Mouse (Mus musculus) olfactory bulb, adult 2 months (tissue): ENCODE data around the gene Hcn3. TPM values are rescaled to one million over a fixed set of nuclear protein-coding genes. Genes with fewer than 3 reads are reported as not detected.

Experiments
- H3K27ac ChIP-seq: fragments of 200-500 bp; 2 replicates; pipeline ENCODE4 v1.5.1; 2012; ENCODE audit warnings: low read depth, low read length; ENCODE audit not compliant: insufficient read depth
- H3K4me1 ChIP-seq: fragments of 200-500 bp; 2 replicates; pipeline ENCODE4 v1.6.1; 2012; ENCODE audit warnings: low read length; ENCODE audit not compliant: control insufficient read depth, insufficient read depth
- H3K4me3 ChIP-seq: fragments of 200-500 bp; 2 replicates; pipeline ENCODE4 v1.5.1; 2012; ENCODE audit warnings: mild to moderate bottlenecking, low read depth, low read length, moderate library complexity; ENCODE audit not compliant: insufficient read depth
- CTCF ChIP-seq: fragments of 200-500 bp; IDR thresholded peaks from 2 replicates; pipeline ENCODE4 v1.5.1; 2012; ENCODE audit warnings: low read depth, mild to moderate bottlenecking, low read length, moderate library complexity; ENCODE audit not compliant: insufficient read depth
- POLR2A ChIP-seq: fragments of 200-500 bp; IDR thresholded peaks from 2 replicates; pipeline ENCODE4 v1.6.1; 2012; ENCODE audit warnings: mild to moderate bottlenecking, low read depth, low read length, moderate library complexity; ENCODE audit not compliant: insufficient read depth
- WGBS: fragments of 180-500 bp; shearing (Covaris S2); methylation state at CpG from one replicate; pipeline ENCODE4 v1.1.7; 2018; 5-methylcytosine and 5-hydroxymethylcytosine counted together
- polyA plus RNA-seq: library from polyadenylated mRNA; stranded (reverse); fragments of >200 nt; gene quantifications from 2 replicates; pipeline ENCODE4 v1.2.4, GENCODE M21; 2012; ENCODE audit warnings: low replicate concordance; ENCODE audit not compliant: missing spikeins, insufficient read depth, insufficient read length

The Hcn3 gene
- polyA plus RNA-seq, 1 experiment, result not detected

DNA sequence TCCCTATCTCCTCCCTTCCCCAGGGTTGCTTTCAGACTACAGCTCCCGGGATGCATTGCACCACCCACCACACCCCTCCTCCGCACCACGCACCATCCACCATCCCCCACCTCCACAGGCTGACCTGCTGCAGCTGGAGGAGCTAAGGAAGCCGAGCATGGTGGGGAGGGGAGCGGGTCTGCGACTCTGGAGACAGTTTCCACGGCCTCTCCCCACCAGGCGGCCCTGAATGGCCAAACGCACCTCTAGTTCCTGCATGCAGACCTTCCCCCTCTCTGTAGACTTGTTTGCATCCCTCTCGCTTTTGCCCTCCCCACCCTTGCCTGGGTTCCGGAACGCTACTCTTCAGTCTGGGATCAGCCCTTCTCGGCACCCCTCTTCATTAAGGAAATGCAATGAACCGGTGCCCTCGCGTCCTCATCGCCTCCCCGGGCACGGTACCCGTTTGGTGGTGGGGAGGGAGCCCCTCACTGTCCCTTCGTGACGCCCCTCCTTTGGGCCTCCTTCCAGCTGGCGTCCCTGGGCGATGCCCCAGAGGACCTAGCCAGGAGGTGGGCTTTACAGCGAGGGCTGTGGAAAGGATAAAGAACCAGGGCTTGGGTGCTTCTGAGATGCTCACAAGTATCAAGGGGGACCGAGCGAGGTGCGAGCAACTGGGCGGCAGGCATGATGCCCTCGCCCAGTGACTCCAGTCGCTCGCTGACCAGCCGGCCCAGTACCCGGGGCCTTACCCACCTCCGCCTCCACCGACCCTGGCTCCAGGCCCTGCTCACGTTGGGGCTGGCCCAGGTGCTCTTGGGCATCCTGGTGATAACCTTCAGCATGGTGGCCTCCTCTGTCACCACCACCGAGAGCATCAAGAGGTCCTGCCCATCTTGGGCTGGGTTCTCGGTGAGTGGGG lies 23.3 kb upstream of the Hcn3 start, which contains the start of gene Fam189b:
TSS of gene Fam189b (plus strand) at position 86 of the 901 bp plus-strand sequence.
- Histone ChIP-seq H3K4me1 (peaks cover 26% of the 10 kb centered on the region), H3K4me3 (peak within 1 kb of the TSS; percentile 77), H3K27ac (peak within 1 kb of the TSS; percentile 69)
- TF ChIP-seq POLR2A, result peak; percentile 88
- no peak for TF ChIP-seq CTCF
- WGBS, result 3% methylated on average over 39 of the region's 39 CpGs

DNA sequence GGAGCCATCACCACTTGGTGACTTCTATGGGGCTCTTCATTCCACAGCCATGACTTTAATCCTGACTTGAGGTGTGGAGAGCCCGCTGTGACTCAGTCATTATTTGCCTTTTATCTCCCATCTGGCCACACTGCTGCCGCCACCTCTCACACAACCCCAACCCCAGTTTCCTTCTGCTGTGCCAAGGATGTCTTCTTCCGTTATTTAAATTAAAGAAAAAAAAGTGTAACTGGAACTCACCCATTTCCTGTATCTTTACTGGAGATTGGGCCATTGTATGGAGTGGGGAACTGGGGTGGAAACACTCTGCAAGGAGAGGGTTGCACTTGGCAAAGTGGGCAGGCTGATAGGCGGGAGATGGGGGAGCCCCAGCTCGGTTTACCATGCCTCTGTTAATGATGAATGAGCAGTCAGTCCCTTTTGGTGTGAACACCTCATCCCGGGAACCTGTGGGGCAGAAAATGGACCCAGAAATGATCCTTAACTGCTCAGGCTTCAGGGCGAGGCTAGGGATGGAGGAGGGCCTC lies 22.6 kb upstream of the Hcn3 start:
- no peak for TF ChIP-seq POLR2A
- no peak for TF ChIP-seq CTCF
- Histone ChIP-seq H3K27ac (no peak overlapping the region), H3K4me3 (no peak overlapping the region; the same call in 1 of the 2 replicates), H3K4me1 (peaks cover 22% of the 10 kb centered on the region)
- WGBS, result 47% methylated on average over 7 of the region's 7 CpGs

DNA sequence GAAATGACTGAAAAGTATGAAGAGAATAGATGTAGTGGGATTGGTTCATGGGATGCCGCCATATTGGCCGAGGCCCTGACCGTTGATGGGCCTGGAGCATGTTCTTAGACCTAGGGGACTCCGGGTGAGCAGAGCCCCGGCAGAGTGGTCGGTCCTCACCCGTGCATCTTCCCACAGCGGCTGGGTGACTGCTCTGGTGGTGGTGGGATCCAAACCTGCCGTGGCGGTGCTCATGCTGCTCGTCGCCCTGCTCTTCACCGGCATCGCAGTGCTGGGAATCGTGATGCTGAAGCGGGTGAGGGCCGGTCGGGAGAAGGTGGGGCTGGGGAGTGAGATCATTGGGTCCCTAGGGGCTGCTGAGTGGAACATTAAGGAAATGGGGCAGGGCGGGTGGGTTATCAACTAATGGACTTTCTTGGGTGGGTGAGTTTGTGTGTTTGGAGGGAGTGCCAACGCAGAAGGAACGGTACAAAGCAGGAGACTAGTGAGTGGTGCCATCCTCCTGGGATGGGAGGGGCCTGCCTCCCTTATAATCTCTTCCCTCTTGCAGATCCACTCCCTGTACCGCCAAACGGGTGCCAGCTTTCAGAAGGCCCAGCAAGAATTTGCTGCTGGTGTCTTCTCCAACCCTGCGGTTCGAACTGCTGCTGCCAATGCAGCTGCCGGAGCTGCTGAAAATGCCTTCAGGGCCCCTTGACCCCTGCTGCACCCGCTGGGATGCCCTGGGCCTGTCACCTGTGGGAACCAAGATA lies 21.9 kb upstream of the Hcn3 start:
- H3K27ac ChIP-seq, result no peak overlapping the region
- 92% methylated on average over 27 of the region's 27 CpGs for WGBS
- TF ChIP-seq CTCF, result no peak
- no peak overlapping the region for H3K4me3 ChIP-seq
- H3K4me1 ChIP-seq, result peaks cover 22% of the 10 kb centered on the region

DNA sequence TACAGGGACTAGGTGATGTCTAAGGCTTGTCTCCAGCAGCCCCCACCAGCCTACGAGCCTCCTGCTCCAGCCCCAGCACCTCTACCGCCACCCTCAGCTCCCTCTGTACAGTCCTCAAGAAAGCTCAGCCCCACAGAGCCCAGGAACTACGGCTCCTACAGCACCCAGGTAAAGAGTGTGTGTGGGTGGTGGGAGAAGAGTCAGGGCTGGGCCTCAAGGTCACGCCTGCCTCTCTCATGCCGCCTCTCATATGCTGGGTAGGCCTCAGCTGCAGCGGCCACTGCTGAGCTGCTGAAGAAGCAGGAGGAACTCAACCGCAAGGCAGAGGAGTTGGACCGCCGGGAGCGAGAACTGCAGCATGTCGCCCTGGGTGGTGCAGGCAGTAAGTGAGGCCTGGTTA lies 19.1 kb upstream of the Hcn3 start:
- WGBS, result 90% methylated on average over 11 of the region's 11 CpGs

DNA sequence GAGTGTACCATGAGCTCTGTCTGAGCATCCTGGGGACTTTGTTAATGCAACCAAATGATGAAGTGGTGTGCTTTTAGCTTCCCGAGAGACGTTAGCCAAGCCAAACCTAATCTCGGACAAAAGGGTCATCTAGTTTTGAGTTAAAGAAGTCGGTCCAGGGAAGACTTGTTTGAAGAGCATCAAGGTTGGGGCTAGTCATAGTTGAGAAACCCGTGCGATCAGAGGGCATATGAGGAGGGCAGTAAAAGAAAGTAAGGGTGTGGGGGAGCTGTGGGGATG lies 18.1 kb upstream of the Hcn3 start:
- H3K27ac ChIP-seq, result 0 out of 2 replicates have a peak overlapping the region, but pooled peaks have one; percentile 1
- TF ChIP-seq CTCF, result no peak
- TF ChIP-seq POLR2A, result no peak
- 6% methylated on average over 6 of the region's 6 CpGs for WGBS

More for the DNA sequence above, 19.1 kb upstream of the Hcn3 start:
- Histone ChIP-seq H3K27ac (no peak overlapping the region), H3K4me1 (peaks cover 9% of the 10 kb centered on the region; the same call in 1 of the 2 replicates), H3K4me3 (no peak overlapping the region)
- no peak for TF ChIP-seq POLR2A
- TF ChIP-seq CTCF, result no peak

DNA sequence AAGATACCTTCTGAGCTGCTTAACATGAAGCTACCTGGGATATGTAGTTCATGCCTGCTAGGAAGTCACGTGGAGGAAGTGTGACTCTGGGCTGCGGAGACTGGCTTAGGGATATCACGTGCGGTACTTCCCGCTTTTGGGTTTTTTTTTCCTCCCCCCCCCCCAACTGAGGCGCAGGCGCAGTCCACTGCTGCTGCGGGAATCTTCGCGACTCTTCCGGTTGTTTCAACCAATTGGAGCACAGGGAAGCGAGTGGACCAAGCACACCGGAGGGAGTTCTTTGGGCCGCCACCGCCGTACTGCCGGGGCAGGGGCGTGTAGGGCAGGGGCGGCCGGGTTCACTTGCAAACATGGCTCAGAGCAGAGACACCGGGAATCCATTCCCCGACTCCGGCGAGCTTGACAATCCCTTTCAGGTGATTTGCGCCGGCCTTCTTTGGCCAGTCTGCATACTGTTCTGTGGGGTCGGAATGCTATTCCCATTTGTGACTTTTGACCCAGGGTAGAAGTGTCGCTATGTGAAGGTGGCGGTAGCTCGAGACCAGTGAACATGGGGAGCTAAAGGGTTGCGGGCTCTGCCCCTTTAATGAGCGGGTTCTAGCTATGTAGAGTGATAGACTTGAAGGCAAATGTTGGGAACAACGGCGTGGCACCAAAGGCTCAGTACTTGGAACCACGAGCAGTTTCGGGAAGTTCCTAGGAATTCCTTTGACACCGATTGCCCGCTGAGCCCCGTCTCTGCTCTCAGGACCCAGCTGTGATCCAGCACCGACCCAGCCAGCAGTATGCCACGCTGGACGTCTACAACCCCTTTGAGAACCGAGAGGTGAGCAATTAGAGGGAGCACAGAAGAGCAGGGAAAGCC lies 17.5 kb upstream of the Hcn3 start, which contains the start of gene Scamp3:
TSS of gene Scamp3 (plus strand) at position 232 of the 865 bp plus-strand sequence.
- Histone ChIP-seq H3K27ac (0 out of 2 replicates have a peak within 1 kb of the TSS, but pooled peaks have one; percentile 1), H3K4me1 (peaks cover 4% of the 10 kb centered on the region; the same call in 1 of the 2 replicates), H3K4me3 (peak within 1 kb of the TSS; percentile 56)
- WGBS, result under 1% methylated on average over 43 of the region's 43 CpGs
- TF ChIP-seq CTCF (no peak), POLR2A (peak; percentile 59; the same call in 1 of the 2 replicates)

More for the DNA sequence above, 18.1 kb upstream of the Hcn3 start:
- Histone ChIP-seq H3K4me3 (peak overlapping the region; percentile 56), H3K4me1 (peaks cover 7% of the 10 kb centered on the region; the same call in 1 of the 2 replicates)

DNA sequence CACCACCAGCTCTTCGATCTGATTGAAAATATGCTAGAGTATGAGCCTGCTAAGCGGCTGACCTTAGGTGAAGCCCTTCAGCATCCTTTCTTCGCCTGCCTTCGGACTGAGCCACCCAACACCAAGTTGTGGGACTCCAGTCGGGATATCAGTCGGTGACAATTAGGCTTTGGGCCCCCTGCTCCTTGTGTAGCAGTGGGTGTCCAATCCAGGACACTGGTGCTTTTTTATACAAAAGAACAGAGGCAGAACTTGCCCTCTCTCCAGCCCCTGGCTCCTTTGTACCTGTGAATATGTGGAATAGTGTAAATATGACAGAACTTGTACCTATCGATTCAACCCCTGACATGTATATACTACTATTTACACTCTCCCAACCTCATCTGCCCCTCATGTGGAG lies 16.4 kb upstream of the Hcn3 start:
- Histone ChIP-seq H3K27ac (no peak overlapping the region), H3K4me3 (no peak overlapping the region), H3K4me1 (peaks cover 4% of the 10 kb centered on the region; the same call in 1 of the 2 replicates)
- WGBS, result 78% methylated on average over 7 of the region's 7 CpGs
- TF ChIP-seq POLR2A, result no peak
- TF ChIP-seq CTCF, result no peak

DNA sequence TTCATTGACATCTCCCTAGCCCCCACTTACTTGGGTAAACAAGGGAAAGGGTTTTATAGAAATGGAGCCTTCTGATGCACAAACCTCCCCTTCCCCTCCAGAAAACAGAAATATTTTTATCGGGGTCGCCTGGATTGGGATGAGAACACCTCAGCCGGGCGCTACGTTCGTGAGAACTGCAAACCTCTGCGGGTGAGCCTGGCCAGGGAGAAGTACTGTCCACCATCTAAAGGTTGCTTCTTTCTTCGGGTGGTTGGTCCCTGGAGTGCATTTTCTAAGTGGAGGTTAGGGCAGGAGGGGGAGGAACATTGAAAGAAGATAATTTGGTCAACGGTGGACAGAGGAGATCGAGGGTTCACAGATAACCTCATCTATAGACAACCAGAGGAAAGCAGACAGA lies 15.5 kb upstream of the Hcn3 start:
- Histone ChIP-seq H3K27ac (no peak overlapping the region), H3K4me1 (peaks cover 4% of the 10 kb centered on the region; the same call in 1 of the 2 replicates), H3K4me3 (no peak overlapping the region)
- TF ChIP-seq POLR2A, result no peak
- TF ChIP-seq CTCF, result no peak
- WGBS, result 91% methylated on average over 10 of the region's 10 CpGs
